Mouse (Mus musculus) stomach, postnatal 0 days (tissue): ENCODE measurements around the gene Ccp110.

Source experiments
- CTCF ChIP-seq: IDR thresholded peaks from 2 replicates; pipeline ENCODE4 v1.5.1; 2016; ENCODE audit warnings: antibody characterized with exemption, low read depth, mild to moderate bottlenecking, moderate library complexity
- EP300 ChIP-seq: optimal IDR thresholded peaks from 2 replicates; pipeline ENCODE3; 2016; ENCODE audit warnings: antibody characterized with exemption

DNA sequence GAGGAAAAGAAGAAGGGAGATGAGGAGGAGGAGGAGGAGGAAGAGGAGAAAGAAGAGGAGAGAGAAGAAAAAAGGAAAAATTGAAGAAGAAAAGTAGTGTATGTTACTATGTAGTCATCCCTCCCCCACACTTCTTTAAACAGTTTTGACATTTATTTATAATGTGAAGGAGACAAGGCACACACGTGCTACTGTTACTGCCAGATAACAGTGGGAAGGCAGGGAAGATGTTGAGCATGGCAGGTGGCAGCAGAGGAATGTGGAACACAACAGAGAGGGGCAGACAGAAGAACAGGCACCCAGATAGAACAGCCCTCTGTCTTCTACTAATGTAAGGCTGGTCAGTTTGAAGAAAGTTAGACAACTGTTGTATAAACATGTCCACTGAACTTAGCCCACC is 57.3 kb downstream of the Ccp110 start:
- TF ChIP-seq CTCF (no peak), EP300 (no peak)
